Mouse (Mus musculus) megakaryocyte-erythroid progenitor cell, adult 5-6 weeks (primary cell): ENCODE results near the gene Mafg. TPM values are rescaled to one million over a fixed set of nuclear protein-coding genes. Genes with fewer than 3 reads are reported as not detected.

ENCODE experiments used
- ATAC-seq: replicated peaks from 2 replicates; pipeline ENCODE4 v1.8.0; 2016; ENCODE audit warnings: mild to moderate bottlenecking, inconsistent platforms; ENCODE audit not compliant: severe bottlenecking, poor library complexity, low FRiP score, low TSS enrichment
- total RNA-seq, 2 experiments: library from RNA; stranded (forward) in 1 of 2; stranded (reverse) in 1 of 2; fragments of 200-1000, 215-1000 nt in 1 of 2; fragments of >200 nt in 1 of 2; fragmentation: Nextera tagmentation in 1 of 2; gene quantifications; 2 replicates each; pipeline ENCODE4 v1.2.3; 2014 to 2017

Mafg gene
- total RNA-seq, 2 experiments from 2014 or later: 11.7 to 26.0 TPM

GRCm38 (mm10) chr11:120648001-120648476 lies 14.6 kb upstream of the Mafg start, which contains the start of gene Myadml2:
Myadml2 (minus strand) TSS chr11:120648158.
- ATAC-seq: no peak

- no peak for ATAC-seq
Measured at GRCm38 (mm10) chr11:120647047-120647830, 13.8 kb upstream of the Mafg start.

- peak; percentile 97 for ATAC-seq
Measured at GRCm38 (mm10) chr11:120643601-120643987, 10.2 kb upstream of the Mafg start, which contains the start of gene Pycr1. Pycr1 (minus strand) TSS chr11:120643769.

- peak; percentile 48 for ATAC-seq
Measured at GRCm38 (mm10) chr11:120642939-120643600, 9.7 kb upstream of the Mafg start.

GRCm38 (mm10) chr11:120641869-120642268 lies 8.5 kb upstream of the Mafg start:
- no peak for ATAC-seq

- ATAC-seq: no peak
Measured at GRCm38 (mm10) chr11:120641255-120641654, 7.9 kb upstream of the Mafg start.

GRCm38 (mm10) chr11:120634810-120635209 lies 1.4 kb upstream of the Mafg start:
- ATAC-seq: no peak

GRCm38 (mm10) chr11:120632559-120633519 lies 561 bp downstream of the Mafg start:
- peak; percentile 36 for ATAC-seq

GRCm38 (mm10) chr11:120631726-120632448 lies 1.5 kb downstream of the Mafg start:
- ATAC-seq: no peak

GRCm38 (mm10) chr11:120630881-120631725 lies 2.3 kb downstream of the Mafg start:
- no peak for ATAC-seq

GRCm38 (mm10) chr11:120630401-120630871 lies 3.0 kb downstream of the Mafg start:
- no peak for ATAC-seq

- no peak for ATAC-seq
Measured at GRCm38 (mm10) chr11:120629911-120630310, 3.5 kb downstream of the Mafg start.

- ATAC-seq: peak; percentile 48
Measured at GRCm38 (mm10) chr11:120629341-120629730, 4.1 kb downstream of the Mafg start.

- ATAC-seq: no peak
Measured at GRCm38 (mm10) chr11:120628601-120629340, 4.6 kb downstream of the Mafg start.

GRCm38 (mm10) chr11:120627468-120628300 lies 5.7 kb downstream of the Mafg start:
- no peak for ATAC-seq

- ATAC-seq: no peak
Measured at GRCm38 (mm10) chr11:120626785-120627467, 6.5 kb downstream of the Mafg start.
